Mouse (Mus musculus) embryonic facial prominence, embryonic 12.5 days (tissue): ENCODE data around the gene Cpa1. TPM values are rescaled to one million over a fixed set of nuclear protein-coding genes. Genes with fewer than 3 reads are reported as not detected.

Experiments
- ATAC-seq: fragments of 200-750 bp; cut with Nextera tagmentation; 2 replicates; pipeline ENCODE4 v1.8.0; 2017; ENCODE audit not compliant: insufficient number of reproducible peaks, insufficient read depth, low FRiP score, low TSS enrichment
- H3K27ac ChIP-seq: fragments of 300-500 bp; sonication (generic); 2 replicates; pipeline ENCODE4 v1.5.1; 2016; ENCODE audit warnings: mild to moderate bottlenecking
- H3K27me3 ChIP-seq: fragments of 300-500 bp; sonication (generic); 2 replicates; pipeline ENCODE4 v1.6.1; 2016; ENCODE audit warnings: mild to moderate bottlenecking, moderate library complexity
- H3K36me3 ChIP-seq: fragments of 300-500 bp; sonication (generic); 2 replicates; pipeline ENCODE4 v1.6.1; 2016; ENCODE audit warnings: mild to moderate bottlenecking
- H3K4me1 ChIP-seq: fragments of 300-500 bp; sonication (generic); 2 replicates; pipeline ENCODE4 v1.6.1; 2016
- H3K4me2 ChIP-seq: fragments of 300-500 bp; sonication (generic); replicated peaks from 2 replicates; pipeline ENCODE4 v1.6.1; 2016; ENCODE audit warnings: mild to moderate bottlenecking, moderate library complexity
- H3K4me3 ChIP-seq: fragments of 300-500 bp; sonication (generic); 2 replicates; pipeline ENCODE4 v1.5.1; 2016; ENCODE audit warnings: mild to moderate bottlenecking
- H3K9ac ChIP-seq: fragments of 300-500 bp; sonication (generic); 2 replicates; pipeline ENCODE4 v1.6.1; 2016; ENCODE audit warnings: mild to moderate bottlenecking, moderate library complexity
- H3K9me3 ChIP-seq: fragments of 300-500 bp; sonication (generic); 2 replicates; pipeline ENCODE4 v1.6.1; 2016; ENCODE audit warnings: mild to moderate bottlenecking, moderate library complexity
- WGBS: fragments of 180-500 bp; shearing (Covaris S2); methylation state at CpG from one replicate; pipeline ENCODE4 v1.1.7; 2016; 5-methylcytosine and 5-hydroxymethylcytosine counted together
- polyA plus RNA-seq: library from polyadenylated mRNA; unstranded; fragments of >200 nt; fragmentation: Nextera tagmentation; extraction: Ambion mirVana; gene quantifications from 2 replicates; pipeline ENCODE4 v1.2.1, GENCODE M21; 2016

The Cpa1 gene
- polyA plus RNA-seq, 1 experiment from 2014 or later = 0.29 TPM

GRCm38 (mm10) chr6:30653518-30653917 is 14.5 kb downstream of the Cpa1 start:
- Histone ChIP-seq H3K4me3 (no peak overlapping the region), H3K9ac (no peak overlapping the region), H3K9me3 (no peaks in the 10 kb centered on the region), H3K27me3 (no peaks in the 10 kb centered on the region), H3K27ac (peak overlapping the region; percentile 89), H3K4me2 (no peak overlapping the region), H3K4me1 (peaks cover 36% of the 10 kb centered on the region), H3K36me3 (peaks cover 2% of the 10 kb centered on the region; the same call in 1 of the 2 replicates)
- WGBS = 69% methylated on average over 6 of the region's 6 CpGs
- no peak for ATAC-seq

DNA sequence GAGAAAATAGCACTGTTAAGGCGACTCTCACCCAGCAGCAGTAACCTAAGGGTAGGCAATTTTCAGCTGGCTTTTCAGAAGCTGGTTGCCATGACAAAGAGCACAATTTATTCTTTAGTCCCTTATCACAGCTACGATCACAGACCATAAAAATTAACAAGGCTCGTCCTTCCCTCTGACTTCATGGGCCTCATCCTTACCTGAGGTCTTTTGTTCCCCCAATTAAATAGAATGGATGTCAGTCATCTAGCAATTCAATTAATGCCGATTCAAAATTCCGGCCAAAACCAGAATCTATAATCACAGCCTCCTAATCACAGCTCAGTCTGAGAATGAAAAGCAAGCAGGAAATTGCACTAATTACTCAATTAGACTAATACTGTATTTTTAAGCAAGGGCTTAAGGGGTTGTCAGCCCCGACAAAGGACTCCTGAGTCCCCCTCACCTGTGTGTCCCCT is 15.4 kb downstream of the Cpa1 start:
- ATAC-seq = no peak
- Histone ChIP-seq H3K9me3 (no peaks in the 10 kb centered on the region), H3K4me2 (no peak overlapping the region), H3K27me3 (no peaks in the 10 kb centered on the region), H3K36me3 (peaks cover 2% of the 10 kb centered on the region; the same call in 1 of the 2 replicates), H3K4me1 (peaks cover 36% of the 10 kb centered on the region), H3K4me3 (no peak overlapping the region), H3K9ac (no peak overlapping the region), H3K27ac (peak overlapping the region; percentile 89)
- WGBS = 39% methylated on average over 6 of the region's 6 CpGs

- Histone ChIP-seq H3K9ac (no peak overlapping the region), H3K27me3 (no peaks in the 10 kb centered on the region), H3K4me2 (no peak overlapping the region), H3K4me1 (peaks cover 36% of the 10 kb centered on the region), H3K9me3 (no peaks in the 10 kb centered on the region), H3K36me3 (peaks cover 2% of the 10 kb centered on the region; the same call in 1 of the 2 replicates), H3K4me3 (no peak overlapping the region), H3K27ac (peak overlapping the region; percentile 89)
- no peak for ATAC-seq
- 68% methylated on average over 3 of the region's 3 CpGs for WGBS
Observed at GRCm38 (mm10) chr6:30654932-30655331, 15.9 kb downstream of the Cpa1 start.

DNA sequence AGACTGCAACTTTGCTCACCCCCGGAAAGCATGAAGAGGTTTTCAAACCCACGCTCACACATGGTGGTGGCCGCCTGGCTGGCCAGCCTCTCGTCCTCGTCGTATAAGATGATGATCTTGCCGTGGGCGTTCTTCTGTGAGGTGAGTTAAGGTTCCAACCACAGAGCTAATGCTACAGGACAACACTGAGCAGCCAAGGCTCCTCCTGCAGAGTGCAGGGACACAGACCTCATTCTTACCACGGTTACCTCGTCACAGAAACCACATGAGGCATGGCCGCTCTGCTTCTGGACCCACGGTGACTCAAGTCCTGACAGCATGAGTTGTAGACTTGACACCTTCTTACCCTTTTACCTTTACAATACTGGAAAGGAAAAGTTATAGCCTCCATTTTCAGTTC is 18.3 kb downstream of the Cpa1 start:
- H3K27ac ChIP-seq = peak overlapping the region; percentile 69
- H3K9ac ChIP-seq = no peak overlapping the region
- H3K36me3 ChIP-seq = peaks cover 2% of the 10 kb centered on the region; the same call in 1 of the 2 replicates
- ATAC-seq = no peak
- no peak overlapping the region for H3K4me3 ChIP-seq
- no peak overlapping the region for H3K4me2 ChIP-seq
- no peaks in the 10 kb centered on the region for H3K9me3 ChIP-seq
- H3K27me3 ChIP-seq = no peaks in the 10 kb centered on the region
- 94% methylated on average over 12 of the region's 12 CpGs for WGBS
- H3K4me1 ChIP-seq = peaks cover 44% of the 10 kb centered on the region

GRCm38 (mm10) chr6:30658619-30659018 is 19.6 kb downstream of the Cpa1 start:
- Histone ChIP-seq H3K4me2 (no peak overlapping the region), H3K27me3 (no peaks in the 10 kb centered on the region), H3K4me1 (peaks cover 32% of the 10 kb centered on the region), H3K9me3 (no peaks in the 10 kb centered on the region), H3K27ac (no peak overlapping the region), H3K4me3 (no peak overlapping the region), H3K9ac (no peak overlapping the region), H3K36me3 (peaks cover 2% of the 10 kb centered on the region; the same call in 1 of the 2 replicates)
- WGBS = 63% methylated on average over 9 of the region's 9 CpGs
- ATAC-seq = no peak

- ATAC-seq = no peak
- no peak overlapping the region for H3K4me2 ChIP-seq
- H3K4me3 ChIP-seq = no peak overlapping the region
- H3K9ac ChIP-seq = no peak overlapping the region
- H3K27me3 ChIP-seq = no peaks in the 10 kb centered on the region
- WGBS = 26% methylated on average over 6 of the region's 6 CpGs
- H3K27ac ChIP-seq = peak overlapping the region; percentile 86
- H3K36me3 ChIP-seq = no peaks in the 10 kb centered on the region
- peaks cover 49% of the 10 kb centered on the region for H3K4me1 ChIP-seq
- H3K9me3 ChIP-seq = no peaks in the 10 kb centered on the region
Observed at GRCm38 (mm10) chr6:30664776-30665175, 25.8 kb downstream of the Cpa1 start.

- Histone ChIP-seq H3K4me1 (peaks cover 53% of the 10 kb centered on the region), H3K9ac (no peak overlapping the region), H3K4me3 (no peak overlapping the region), H3K36me3 (no peaks in the 10 kb centered on the region), H3K9me3 (no peaks in the 10 kb centered on the region), H3K27me3 (no peaks in the 10 kb centered on the region), H3K4me2 (no peak overlapping the region), H3K27ac (peak overlapping the region; percentile 86)
- 23% methylated on average over 4 of the region's 4 CpGs for WGBS
- no peak for ATAC-seq
Observed at GRCm38 (mm10) chr6:30665296-30665695, 26.3 kb downstream of the Cpa1 start.

GRCm38 (mm10) chr6:30666043-30666442 is 27.0 kb downstream of the Cpa1 start:
- Histone ChIP-seq H3K4me3 (no peak overlapping the region), H3K9me3 (no peaks in the 10 kb centered on the region), H3K36me3 (no peaks in the 10 kb centered on the region), H3K27ac (peak overlapping the region; percentile 86; the same call in 1 of the 2 replicates), H3K9ac (no peak overlapping the region), H3K27me3 (no peaks in the 10 kb centered on the region), H3K4me1 (peaks cover 54% of the 10 kb centered on the region), H3K4me2 (no peak overlapping the region)
- no peak for ATAC-seq
- 26% methylated on average over 6 of the region's 6 CpGs for WGBS

DNA sequence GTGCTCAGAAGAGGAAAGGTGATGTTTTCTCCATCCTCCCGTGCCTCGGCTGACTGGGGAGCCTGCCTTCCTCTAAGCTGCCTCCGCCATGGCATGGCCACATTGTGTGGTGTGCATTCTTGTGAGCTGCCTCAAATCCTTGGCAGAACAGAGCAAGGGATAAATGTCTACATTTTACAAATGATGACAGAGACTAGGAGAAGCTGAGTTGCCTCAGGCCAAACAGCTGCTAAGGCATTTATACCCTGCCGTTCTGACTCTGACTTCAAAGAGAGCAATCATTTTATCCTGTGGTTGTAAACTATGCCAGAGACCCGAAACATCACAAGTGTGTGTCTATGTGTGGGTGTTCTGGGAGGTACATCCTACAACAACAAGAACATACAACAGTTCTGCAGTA is 28.6 kb downstream of the Cpa1 start:
- no peaks in the 10 kb centered on the region for H3K36me3 ChIP-seq
- H3K9ac ChIP-seq = no peak overlapping the region
- H3K27me3 ChIP-seq = no peaks in the 10 kb centered on the region
- peak overlapping the region; percentile 80 for H3K27ac ChIP-seq
- 28% methylated on average over 5 of the region's 5 CpGs for WGBS
- H3K4me3 ChIP-seq = no peak overlapping the region
- H3K4me2 ChIP-seq = no peak overlapping the region
- peaks cover 55% of the 10 kb centered on the region for H3K4me1 ChIP-seq
- H3K9me3 ChIP-seq = no peaks in the 10 kb centered on the region
- ATAC-seq = no peak

DNA sequence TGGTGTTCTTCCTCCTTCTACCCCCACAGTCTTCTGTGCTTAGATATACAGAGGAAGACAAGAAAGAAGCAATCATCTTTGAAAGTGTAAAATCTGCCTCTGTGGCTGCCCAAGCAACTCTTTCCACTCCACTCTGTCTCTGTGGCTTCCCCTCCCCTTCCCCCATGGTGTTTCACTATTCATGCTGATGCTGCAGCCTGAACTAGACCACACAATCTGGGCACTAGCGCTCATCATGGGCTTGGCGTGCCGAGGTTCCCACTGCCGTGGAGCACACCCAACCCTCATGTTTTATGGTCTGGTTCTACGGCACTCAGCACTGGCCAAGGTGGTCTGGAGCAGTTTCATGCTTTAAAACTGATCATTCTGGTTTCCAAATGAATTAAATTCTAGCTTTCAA is 32.7 kb downstream of the Cpa1 start:
- H3K9me3 ChIP-seq = no peaks in the 10 kb centered on the region
- ATAC-seq = no peak
- no peak overlapping the region for H3K9ac ChIP-seq
- H3K27me3 ChIP-seq = no peaks in the 10 kb centered on the region
- peaks cover 73% of the 10 kb centered on the region for H3K4me1 ChIP-seq
- H3K27ac ChIP-seq = peak overlapping the region; percentile 54; the same call in 1 of the 2 replicates
- no peak overlapping the region for H3K4me2 ChIP-seq
- WGBS = 76% methylated on average over 5 of the region's 5 CpGs
- H3K36me3 ChIP-seq = no peaks in the 10 kb centered on the region
- no peak overlapping the region for H3K4me3 ChIP-seq

- Histone ChIP-seq H3K9me3 (no peaks in the 10 kb centered on the region), H3K4me2 (peak overlapping the region; percentile 29; the same call in 1 of the 2 replicates), H3K27me3 (no peaks in the 10 kb centered on the region), H3K27ac (peak overlapping the region; percentile 98), H3K9ac (no peak overlapping the region), H3K4me1 (peaks cover 71% of the 10 kb centered on the region), H3K4me3 (no peak overlapping the region), H3K36me3 (no peaks in the 10 kb centered on the region)
- no peak for ATAC-seq
- 19% methylated on average over 14 of the region's 14 CpGs for WGBS
Observed at GRCm38 (mm10) chr6:30673764-30674561, 34.9 kb downstream of the Cpa1 start.

DNA sequence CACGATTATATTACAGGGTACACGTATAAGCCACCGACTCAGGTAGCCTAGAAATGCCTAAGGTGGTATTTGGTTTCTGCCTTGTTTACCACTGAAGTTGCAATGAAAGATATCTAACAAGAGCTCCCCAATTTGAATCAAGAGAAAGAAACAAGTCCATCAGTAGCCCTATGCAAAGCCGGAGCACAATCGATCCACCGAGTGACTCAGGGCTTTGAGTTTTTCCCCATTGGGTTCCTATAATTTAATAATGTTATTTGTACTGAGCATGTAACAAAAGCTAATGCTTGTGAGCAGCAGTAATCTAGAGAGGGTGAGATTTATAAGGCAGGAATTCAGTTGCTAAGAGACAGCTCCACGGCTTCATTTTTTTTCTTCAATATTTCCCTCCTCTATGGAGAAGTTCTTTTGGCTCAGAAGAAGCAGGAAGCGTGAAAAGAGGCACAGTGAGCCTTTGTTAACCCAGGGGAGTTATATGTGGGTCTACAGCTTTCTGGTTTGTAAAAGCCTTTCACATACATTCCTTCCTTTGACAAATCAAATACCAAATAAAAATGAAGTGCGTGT is 35.8 kb downstream of the Cpa1 start:
- no peaks in the 10 kb centered on the region for H3K9me3 ChIP-seq

More for the DNA sequence above, 35.8 kb downstream of the Cpa1 start:
- Histone ChIP-seq H3K36me3 (no peaks in the 10 kb centered on the region), H3K4me2 (peak overlapping the region; percentile 29), H3K4me1 (peaks cover 67% of the 10 kb centered on the region), H3K27ac (peak overlapping the region; percentile 98), H3K27me3 (no peaks in the 10 kb centered on the region), H3K4me3 (no peak overlapping the region), H3K9ac (peak overlapping the region; percentile 46; the same call in 1 of the 2 replicates)
- ATAC-seq = 0 out of 2 replicates have a peak, but pooled peaks have one; percentile 54
- 31% methylated on average over 9 of the region's 9 CpGs for WGBS
